Mouse (Mus musculus) embryonic fibroblast, embryonic 13.5 days (primary cell): ENCODE results near the gene 4930426L09Rik.

ENCODE experiments used
- CTCF ChIP-seq: IDR thresholded peaks from 2 replicates; pipeline ENCODE4 v1.5.1; 2011; ENCODE audit warnings: mild to moderate bottlenecking, control low read depth, low read length, moderate library complexity, borderline replicate concordance; ENCODE audit not compliant: insufficient read depth
- POLR2A ChIP-seq: IDR thresholded peaks from 2 replicates; pipeline ENCODE4 v1.6.1; 2011; ENCODE audit warnings: low read depth, mild to moderate bottlenecking, control low read depth, low read length, moderate library complexity

- TF ChIP-seq POLR2A (no peak), CTCF (no peak)
Measured at GRCm38 (mm10) chr2:18982581-18982980, 15.6 kb upstream of the 4930426L09Rik start.
